Mouse (Mus musculus) layer of hippocampus, postnatal 36 days (tissue): ENCODE measurements around the gene Nim1k. TPM values are rescaled to one million over a fixed set of nuclear protein-coding genes. Genes with fewer than 3 reads are reported as not detected.

Experiments
- DNase-seq, 2 experiments: peaks; one replicate each; pipeline ENCODE4 v3.0.0; 2022
- total RNA-seq, 2 experiments: library from RNA; stranded (reverse); gene quantifications; 2 replicates each; pipeline ENCODE4 v1.2.3; 2021

The Nim1k gene
- total RNA-seq, 2 experiments from 2014 or later: 12.6 to 14.5 TPM

DNA sequence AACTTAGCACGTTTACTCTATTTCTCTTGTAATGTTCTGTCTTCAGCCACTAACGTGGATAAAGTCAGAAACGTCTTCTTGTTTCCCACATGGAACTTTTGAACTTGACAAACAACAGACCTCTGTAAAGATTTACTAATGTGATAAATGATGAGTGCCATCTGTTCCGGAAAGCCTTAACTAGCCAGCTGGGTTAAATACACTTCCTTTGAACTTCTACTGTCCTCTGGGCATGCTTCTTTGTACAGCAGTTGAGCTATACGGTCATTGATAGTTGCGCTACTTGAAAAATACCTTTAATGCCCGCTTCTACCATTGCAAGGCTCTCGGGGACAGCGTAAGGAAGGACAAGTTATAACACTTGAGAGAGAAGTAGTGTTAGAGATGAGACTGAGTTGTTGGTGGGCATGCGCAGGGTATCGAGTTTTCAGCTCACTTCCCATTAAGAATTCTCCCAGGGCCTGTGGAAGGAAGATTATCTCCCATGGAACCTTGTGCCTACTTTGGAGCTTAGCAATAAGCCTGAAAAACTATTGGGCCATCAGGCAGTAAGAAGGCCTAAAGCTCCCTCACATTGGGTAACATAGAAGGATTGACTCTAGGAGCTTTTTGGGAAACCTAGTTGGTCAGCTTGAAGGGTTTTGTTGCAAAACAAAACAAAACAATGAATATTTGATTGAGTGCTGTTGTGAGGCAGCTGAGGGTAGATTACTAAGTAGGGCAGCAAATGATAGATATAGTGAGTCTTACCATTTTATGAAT is 71.1 kb downstream of the Nim1k start:
- no peak for DNase-seq

DNA sequence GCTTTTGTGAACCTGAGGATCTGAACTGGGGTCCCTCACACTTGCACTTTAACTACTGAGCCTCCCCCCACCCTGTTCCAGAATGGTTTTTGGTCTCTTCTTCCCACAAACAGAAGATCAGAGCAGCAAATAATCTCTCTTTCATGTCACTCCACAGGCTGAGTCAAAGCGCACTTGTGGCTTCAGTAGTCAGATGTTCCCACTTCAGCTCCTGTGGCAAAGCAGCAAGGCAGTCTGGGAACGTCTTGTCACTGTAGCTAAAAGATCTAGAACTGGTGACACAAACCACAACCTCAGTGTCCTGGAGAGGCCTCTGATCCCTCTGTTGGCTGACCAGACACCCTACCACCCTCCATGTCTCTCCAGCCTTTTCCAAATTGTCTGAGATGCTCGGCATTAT is 74.5 kb downstream of the Nim1k start:
- no peak for DNase-seq

DNA sequence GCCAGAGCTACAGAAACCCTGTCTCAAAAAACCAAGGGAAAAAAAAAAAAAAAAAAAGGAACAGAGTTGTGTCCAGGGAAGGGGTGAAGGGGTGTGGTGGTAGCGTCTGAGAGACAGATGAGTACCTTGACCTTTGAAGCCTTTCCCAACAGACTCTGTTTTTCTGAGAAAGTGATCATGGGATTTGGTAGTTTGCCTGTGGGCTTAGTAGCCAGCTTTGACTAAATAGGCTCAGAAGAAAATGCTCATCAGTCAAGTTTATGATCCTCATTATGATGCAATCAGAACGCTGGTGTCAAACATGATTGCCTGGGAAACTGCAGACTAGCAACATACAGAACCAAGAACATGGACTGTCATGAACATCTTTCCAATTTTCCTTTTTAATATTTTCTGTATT is 76.0 kb downstream of the Nim1k start:
- no peak for DNase-seq

DNA sequence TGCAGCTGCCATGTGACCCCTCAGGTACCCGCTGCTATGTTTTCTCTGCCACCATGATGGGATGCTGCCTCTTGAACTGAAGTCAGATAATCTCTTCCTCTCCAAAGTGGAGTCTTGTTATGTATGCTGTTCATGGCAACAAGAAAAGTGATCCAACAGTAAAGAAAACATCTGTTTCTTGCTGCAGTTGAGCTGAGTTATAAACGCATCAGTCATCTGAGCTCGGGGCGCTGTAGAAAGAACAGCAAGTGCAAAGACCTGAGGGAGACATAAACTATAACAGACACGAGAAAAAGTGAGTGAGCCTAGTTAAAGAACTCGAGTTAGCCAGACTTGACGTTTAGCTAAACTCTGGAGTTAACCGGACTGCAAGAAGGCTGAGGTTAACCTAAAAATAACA is 76.9 kb downstream of the Nim1k start:
- DNase-seq: no peak

DNA sequence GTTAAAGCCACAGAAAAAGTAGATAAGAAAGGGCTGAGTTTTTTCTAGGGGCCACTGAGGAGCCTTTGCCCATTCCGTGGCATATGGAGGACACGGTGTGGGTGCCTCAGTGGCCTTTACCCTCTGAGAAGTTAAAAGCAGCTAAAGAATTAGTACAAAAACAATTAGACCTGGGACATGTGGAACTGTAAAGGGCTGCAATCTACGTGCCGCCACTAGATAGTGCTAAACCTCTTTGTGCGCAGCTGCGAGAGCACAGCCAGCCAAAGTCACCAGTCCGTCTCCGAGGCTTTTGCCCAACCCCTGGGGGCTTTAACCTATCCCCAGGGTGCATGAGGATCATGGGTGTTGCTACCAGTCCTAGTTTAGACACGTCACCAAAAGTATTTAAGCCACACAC is 94.3 kb downstream of the Nim1k start:
- peak in 1 of 2 experiments; percentile 12 for DNase-seq

Other genes with a start within 250 kb of the Nim1k start
- 1 to 10 TPM; 1.0 to 1.7 TPM for gene Ccl28, start 132.1 kb downstream of the Nim1k start, total RNA-seq
- gene Hmgcs1, start 65.5 kb downstream of the Nim1k start, total RNA-seq: 100 to 1,000 TPM; 217 to 241 TPM
- gene Zfp131, start 35.0 kb upstream of the Nim1k start, total RNA-seq: 10 to 100 TPM; 42.5 to 44.9 TPM
- gene AF067063, start 74.3 kb upstream of the Nim1k start, total RNA-seq: not detected
- gene D13Ertd608e, start 80.1 kb upstream of the Nim1k start, total RNA-seq: not detected
- not detected for gene Tcstv1, start 138.9 kb upstream of the Nim1k start, total RNA-seq
- not detected for gene Gm21761, start 173.4 kb upstream of the Nim1k start, total RNA-seq
- gene B020031M17Rik, start 194.9 kb upstream of the Nim1k start, total RNA-seq: not detected